Mouse (Mus musculus) heart, embryonic 14.5 days (tissue): ENCODE data around the gene Olfr25. TPM values are rescaled to one million over a fixed set of nuclear protein-coding genes. Genes with fewer than 3 reads are reported as not detected.

ENCODE experiments used
- ATAC-seq: fragments of 200-750 bp; cut with Nextera tagmentation; 2 replicates; pipeline ENCODE4 v1.8.0; 2017; ENCODE audit warnings: low read depth, moderate TSS enrichment; ENCODE audit not compliant: insufficient number of reproducible peaks, insufficient read depth, low FRiP score
- H3K27ac ChIP-seq, 2 experiments: fragments of 200-500 bp in 1 of 2; fragments of 300-500 bp in 1 of 2; sonication (generic) in 1 of 2; replicated peaks in 1 of 2; 2 replicates each; pipeline ENCODE4 v1.5.1; 2012 to 2014; ENCODE audit warnings: low read depth in 2 of 2, low read length in 2 of 2, control low read depth in 1 of 2, mild to moderate bottlenecking in 1 of 2, mixed read lengths in 1 of 2; ENCODE audit not compliant: control insufficient read depth in 1 of 2, insufficient read depth in 1 of 2
- H3K27me3 ChIP-seq: fragments of 300-500 bp; sonication (generic); 2 replicates; pipeline ENCODE4 v1.6.1; 2014; ENCODE audit warnings: mild to moderate bottlenecking, low read length, control low read depth; ENCODE audit not compliant: control insufficient read depth, insufficient read depth
- H3K36me3 ChIP-seq: fragments of 300-500 bp; sonication (generic); 2 replicates; pipeline ENCODE4 v1.6.1; 2014; ENCODE audit warnings: mild to moderate bottlenecking, control low read depth, low read length, mixed read lengths; ENCODE audit not compliant: control insufficient read depth, insufficient read depth
- H3K4me1 ChIP-seq, 2 experiments: fragments of 200-500 bp in 1 of 2; fragments of 300-500 bp in 1 of 2; sonication (generic) in 1 of 2; 2 replicates each; pipeline ENCODE4 v1.6.1; 2012 to 2014; ENCODE audit warnings: low read length in 2 of 2, control low read depth in 1 of 2, mixed read lengths in 1 of 2; ENCODE audit not compliant: control insufficient read depth in 2 of 2, insufficient read depth in 2 of 2
- H3K4me2 ChIP-seq: fragments of 300-500 bp; sonication (generic); 2 replicates; pipeline ENCODE4 v1.6.1; 2014; ENCODE audit warnings: mild to moderate bottlenecking, low read length
- H3K4me3 ChIP-seq, 2 experiments: fragments of 200-500 bp in 1 of 2; fragments of 300-500 bp in 1 of 2; sonication (generic) in 1 of 2; 2 replicates each; pipeline ENCODE4 v1.5.1; 2012 to 2014; ENCODE audit warnings: low read length in 2 of 2, mild to moderate bottlenecking in 2 of 2, control low read depth in 1 of 2, low read depth in 1 of 2, moderate library complexity in 1 of 2; ENCODE audit not compliant: control insufficient read depth in 1 of 2, insufficient read depth in 1 of 2
- H3K9ac ChIP-seq: fragments of 300-500 bp; sonication (generic); 2 replicates; pipeline ENCODE4 v1.6.1; 2014; ENCODE audit warnings: mild to moderate bottlenecking, low read length
- H3K9me3 ChIP-seq: fragments of 300-500 bp; sonication (generic); 2 replicates; pipeline ENCODE4 v1.6.1; 2016; ENCODE audit warnings: low read length, control low read depth; ENCODE audit not compliant: control insufficient read depth
- WGBS: fragments of 180-500 bp; shearing (Covaris S2); extraction: QIAGEN DNeasy Blood & Tissue Kit; methylation state at CpG from one replicate; pipeline ENCODE4 v1.1.7; 2014; 5-methylcytosine and 5-hydroxymethylcytosine counted together
- polyA plus RNA-seq: library from polyadenylated mRNA; unstranded; fragments of >200 nt; fragmentation: Nextera tagmentation; extraction: Ambion mirVana; gene quantifications from 2 replicates; pipeline ENCODE4 v1.2.1, GENCODE M21; 2014

Gene Olfr25
- not detected in 2 replicates for polyA plus RNA-seq

DNA sequence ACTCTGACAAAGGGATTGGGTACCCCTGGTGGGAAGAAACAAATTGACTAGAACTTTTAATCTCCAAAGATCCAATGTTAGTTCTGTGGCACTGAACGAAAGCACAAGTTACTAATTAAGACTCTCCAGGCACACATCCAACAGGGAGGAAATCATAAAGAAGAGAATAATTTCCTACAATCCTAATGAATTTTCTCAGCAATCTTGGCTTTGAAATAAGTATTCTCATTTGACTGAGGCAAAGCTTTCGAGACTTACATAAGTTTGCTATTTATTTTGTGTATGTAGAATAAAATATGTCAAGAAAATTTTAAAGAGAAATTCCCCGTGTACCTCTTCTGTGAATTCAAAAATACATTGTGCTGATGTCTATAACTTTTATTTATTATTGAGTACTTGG lies at the start of gene Olfr25:
TSS of gene Olfr25 (plus strand) at position 301 of the 400 bp plus-strand sequence.
- H3K27me3 ChIP-seq = no peaks in the 10 kb centered on the region
- H3K4me1 ChIP-seq = no peaks in the 10 kb centered on the region
- H3K9me3 ChIP-seq = no peaks in the 10 kb centered on the region
- ATAC-seq = no peak
- no peak within 1 kb of the TSS for H3K4me2 ChIP-seq
- 79% methylated on average over 3 of the region's 3 CpGs for WGBS
- no peak within 1 kb of the TSS for H3K4me3 ChIP-seq
- no peak within 1 kb of the TSS for H3K9ac ChIP-seq
- H3K36me3 ChIP-seq = no peaks in the 10 kb centered on the region
- H3K27ac ChIP-seq = no peak within 1 kb of the TSS

DNA sequence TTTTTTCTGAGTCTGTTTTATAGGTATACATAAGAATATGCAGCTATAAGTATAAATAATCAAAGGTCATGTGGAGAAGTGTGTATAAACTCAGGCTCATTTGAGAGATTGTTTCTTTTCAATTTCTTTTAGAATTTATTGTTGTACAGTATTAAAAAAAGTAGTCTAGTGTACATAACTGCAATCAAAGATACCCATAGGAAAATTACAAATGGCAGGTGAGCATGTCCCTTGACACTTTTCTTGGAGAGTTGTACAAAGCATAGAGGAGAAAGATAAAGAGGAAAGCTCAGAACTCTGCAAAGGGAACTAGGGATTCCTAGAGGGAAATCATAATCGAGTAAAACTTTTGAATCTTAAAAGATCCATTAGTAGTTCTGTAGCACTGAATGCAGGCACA lies 38.1 kb upstream of the Olfr25 start, which contains the start of gene Olfr896-ps1:
TSS of gene Olfr896-ps1 (plus strand) at position 301 of the 400 bp plus-strand sequence.
- H3K9me3 ChIP-seq = no peaks in the 10 kb centered on the region
- no peak within 1 kb of the TSS for H3K4me2 ChIP-seq
- no peaks in the 10 kb centered on the region for H3K27me3 ChIP-seq
- no peak within 1 kb of the TSS for H3K27ac ChIP-seq
- 68% methylated on average over 1 of the region's 1 CpGs for WGBS
- H3K36me3 ChIP-seq = no peaks in the 10 kb centered on the region
- H3K4me1 ChIP-seq = no peaks in the 10 kb centered on the region
- no peak within 1 kb of the TSS for H3K4me3 ChIP-seq
- H3K9ac ChIP-seq = no peak within 1 kb of the TSS
- no peak for ATAC-seq

GRCm38 (mm10) chr9:38348111-38348510 lies 19.3 kb downstream of the Olfr25 start, which contains the start of gene Olfr898:
TSS of gene Olfr898 (plus strand) at chr9:38348411.
- no peaks in the 10 kb centered on the region for H3K9me3 ChIP-seq
- H3K27ac ChIP-seq = no peak within 1 kb of the TSS
- no peak within 1 kb of the TSS for H3K9ac ChIP-seq
- no peaks in the 10 kb centered on the region for H3K36me3 ChIP-seq
- 85% methylated on average over 4 of the region's 4 CpGs for WGBS
- no peak for ATAC-seq
- no peak within 1 kb of the TSS for H3K4me3 ChIP-seq
- no peaks in the 10 kb centered on the region for H3K4me1 ChIP-seq
- no peak within 1 kb of the TSS for H3K4me2 ChIP-seq
- H3K27me3 ChIP-seq = no peaks in the 10 kb centered on the region

DNA sequence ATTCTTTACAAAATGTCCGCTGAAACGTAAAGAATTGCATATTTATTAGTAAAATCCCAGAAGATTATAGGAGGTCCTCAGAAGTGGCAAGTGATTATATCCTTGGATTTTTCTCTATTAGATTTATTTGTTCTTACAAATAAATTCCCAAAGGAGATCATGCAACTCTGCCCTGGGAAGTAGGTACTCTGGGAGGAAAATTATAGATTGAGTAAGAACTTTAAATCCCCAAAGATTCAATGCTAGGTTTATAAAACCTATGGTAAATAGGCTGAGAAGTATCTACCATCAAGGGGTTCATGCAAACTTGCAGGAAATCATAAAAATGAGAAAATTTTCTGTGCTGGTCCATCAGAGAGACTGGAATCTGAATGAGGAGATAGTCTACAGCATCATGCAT lies 37.7 kb downstream of the Olfr25 start, which contains the start of gene Olfr250:
TSS of gene Olfr250 (plus strand) at position 301 of the 400 bp plus-strand sequence.
- WGBS = 83% methylated on average over 2 of the region's 2 CpGs
- no peak for ATAC-seq

GRCm38 (mm10) chr9:38376786-38377185 lies 47.9 kb downstream of the Olfr25 start, which contains the start of gene Olfr251:
TSS of gene Olfr251 (plus strand) at chr9:38377086.
- Histone ChIP-seq H3K4me1 (no peaks in the 10 kb centered on the region), H3K36me3 (no peaks in the 10 kb centered on the region), H3K9me3 (0 out of 2 replicates have a peak, but pooled peaks cover 2% of the 10 kb centered on the region), H3K27me3 (no peaks in the 10 kb centered on the region), H3K9ac (no peak within 1 kb of the TSS), H3K27ac (no peak within 1 kb of the TSS), H3K4me2 (no peak within 1 kb of the TSS), H3K4me3 (no peak within 1 kb of the TSS)
- WGBS = 57% methylated on average over 2 of the region's 2 CpGs
- ATAC-seq = no peak

More for the DNA sequence above, 37.7 kb downstream of the Olfr25 start, which contains the start of gene Olfr250:
- no peak within 1 kb of the TSS for H3K27ac ChIP-seq
- no peaks in the 10 kb centered on the region for H3K27me3 ChIP-seq
- H3K9me3 ChIP-seq = no peaks in the 10 kb centered on the region
- H3K4me1 ChIP-seq = no peaks in the 10 kb centered on the region
- no peak within 1 kb of the TSS for H3K9ac ChIP-seq
- no peak within 1 kb of the TSS for H3K4me3 ChIP-seq
- no peak within 1 kb of the TSS for H3K4me2 ChIP-seq
- no peaks in the 10 kb centered on the region for H3K36me3 ChIP-seq

Other genes with a start within 250 kb of the Olfr25 start
- not detected in 2 replicates for gene Olfr887, start 245.0 kb upstream of the Olfr25 start, polyA plus RNA-seq
- not detected in 2 replicates for gene Olfr888, start 220.9 kb upstream of the Olfr25 start, polyA plus RNA-seq
- not detected in 2 replicates for gene Olfr889, start 213.9 kb upstream of the Olfr25 start, polyA plus RNA-seq
- not detected in 2 replicates for gene Olfr890, start 186.5 kb upstream of the Olfr25 start, polyA plus RNA-seq
- gene Olfr891, start 148.2 kb upstream of the Olfr25 start, polyA plus RNA-seq = not detected in 2 replicates
- gene Olfr893, start 120.7 kb upstream of the Olfr25 start, polyA plus RNA-seq = not detected in 2 replicates
- not detected in 2 replicates for gene Olfr894, start 111.0 kb upstream of the Olfr25 start, polyA plus RNA-seq
- not detected in 2 replicates for gene Olfr143, start 76.3 kb upstream of the Olfr25 start, polyA plus RNA-seq
- gene Olfr895, start 61.2 kb upstream of the Olfr25 start, polyA plus RNA-seq = not detected in 2 replicates
- gene Olfr896-ps1, start 38.0 kb upstream of the Olfr25 start, polyA plus RNA-seq = not detected in 2 replicates
- not detected in 2 replicates for gene Olfr898, start 19.4 kb downstream of the Olfr25 start, polyA plus RNA-seq
- gene Olfr250, start 37.8 kb downstream of the Olfr25 start, polyA plus RNA-seq = not detected in 2 replicates
- gene Olfr251, start 48.0 kb downstream of the Olfr25 start, polyA plus RNA-seq = not detected in 2 replicates
- not detected in 2 replicates for gene Olfr147, start 72.6 kb downstream of the Olfr25 start, polyA plus RNA-seq
- not detected in 2 replicates for gene Olfr901, start 100.4 kb downstream of the Olfr25 start, polyA plus RNA-seq
- gene Olfr902, start 118.6 kb downstream of the Olfr25 start, polyA plus RNA-seq = not detected in 2 replicates
- not detected in 2 replicates for gene Olfr904, start 134.1 kb downstream of the Olfr25 start, polyA plus RNA-seq
- gene Olfr905, start 142.0 kb downstream of the Olfr25 start, polyA plus RNA-seq = not detected in 2 replicates
- gene Olfr906, start 158.0 kb downstream of the Olfr25 start, polyA plus RNA-seq = not detected in 2 replicates
- gene Olfr907, start 166.7 kb downstream of the Olfr25 start, polyA plus RNA-seq = not detected in 2 replicates
- not detected in 2 replicates for gene Olfr911-ps1, start 192.5 kb downstream of the Olfr25 start, polyA plus RNA-seq
- gene Olfr910, start 208.8 kb downstream of the Olfr25 start, polyA plus RNA-seq = not detected in 2 replicates